Mouse (Mus musculus): ENCODE measurements around the gene Prpf6. TPM values are rescaled to one million over a fixed set of nuclear protein-coding genes. Genes with fewer than 3 reads are reported as not detected.

The Prpf6 gene
- total RNA-seq (2012; rRNA removed) = 48.1 and 52.7 TPM in 2 replicates
- total RNA-seq (2014; rRNA removed) = 28.3 and 28.8 TPM in 2 replicates
- polyA plus RNA-seq (2012; ENCODE audit: insufficient read length, low read depth) = 53.8 and 62.4 TPM in 2 replicates

DNA sequence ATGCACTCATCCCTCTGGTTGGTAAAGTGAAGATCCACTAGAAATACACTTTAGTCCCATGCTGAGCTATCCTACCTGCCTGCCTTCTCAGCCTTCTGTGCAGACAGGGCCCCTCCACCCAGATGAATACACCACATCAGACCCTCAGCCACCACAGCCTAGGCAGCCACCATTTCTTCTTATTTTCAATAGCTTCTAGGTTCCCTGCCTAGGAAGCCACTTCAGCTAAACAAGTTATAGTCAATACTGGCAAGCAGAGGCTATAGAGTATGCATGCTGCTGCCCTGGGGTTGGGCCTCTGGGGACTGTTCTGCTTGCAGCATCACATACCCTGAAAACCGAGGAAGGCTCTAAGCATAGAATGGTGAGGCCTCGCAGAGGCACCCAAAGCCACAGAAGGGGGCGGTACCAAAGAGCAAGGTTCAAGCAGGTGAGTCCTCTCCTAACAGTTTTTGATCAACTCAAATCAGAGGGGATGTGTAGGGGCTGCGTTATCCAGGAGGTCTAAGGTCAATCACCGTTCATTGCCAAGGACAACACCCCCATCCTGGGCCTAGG, at the start of gene Prpf6:
Prpf6 (plus strand) TSS at position 341 of the 558 bp plus-strand sequence.
- H3K36me3 ChIP-seq (replicated peaks in 1 of 2; ENCODE audit: control insufficient read depth in 1 of 2, insufficient read depth in 1 of 2, low read length in 1 of 2) = peaks cover 35 to 42% of the 10 kb centered on the region in 2 experiments
- in situ Hi-C loops (cut with MboI; ENCODE audit: low pct_ligation_motif_present, low pct_unique_long_range_greater_than_20kb, low sequenced_read_pairs) = no loop called here
- H3K79me2 ChIP-seq (replicated peaks; ENCODE audit: control insufficient read depth, extremely low read depth, insufficient read depth, poor library complexity, severe bottlenecking) = peaks cover 3% of the 10 kb centered on the region; the same call in 1 of the 2 replicates
- no peaks in the 10 kb centered on the region for H3K9me3 ChIP-seq (replicated peaks; ENCODE audit: low read length)
- dilution Hi-C loops (cut with MboI; ENCODE audit: extremely low pct_ligation_motif_present, extremely low pct_unique_long_range_greater_than_20kb, low sequenced_read_pairs) = no loop called here
- no peaks in the 10 kb centered on the region for H3K27me3 ChIP-seq (replicated peaks)
- H3K9ac ChIP-seq (ENCODE audit: insufficient read depth, low read depth) = peak within 1 kb of the TSS; percentile 83
- TF ChIP-seq CHD1 (IDR thresholded peaks at IDR 0.05; ENCODE audit: low read depth, low read length) (no peak), SIN3A (IDR thresholded peaks at IDR 0.05; ENCODE audit: low read length) (peak; percentile 3; the same call in 1 of the 2 replicates), ZKSCAN1 (IDR thresholded peaks at IDR 0.05; ENCODE audit: borderline replicate concordance, low read depth, low read length) (no peak), JUND (conservative IDR thresholded peaks at IDR 0.05; ENCODE audit: low read depth, low read length) (no peak), MXI1 (IDR thresholded peaks at IDR 0.05; ENCODE audit: low read depth, low read length) (0 out of 2 replicates have a peak, but pooled peaks have one; percentile 8)
- peak within 1 kb of the TSS; percentile 60 for H3K4me2 ChIP-seq (ENCODE audit: insufficient read depth, low read depth, poor library complexity, severe bottlenecking)
- peak; percentile 58 for DNase-seq (ENCODE audit: extremely low read depth)
- H3K4me1 ChIP-seq (ENCODE audit: control insufficient read depth in 1 of 2, insufficient read depth in 2 of 2) = peaks cover 7 to 21% of the 10 kb centered on the region in 2 experiments
- H3K27ac ChIP-seq (ENCODE audit: insufficient read depth, low read depth) = peak within 1 kb of the TSS; percentile 47
- H3K4me3 ChIP-seq (replicated peaks in 1 of 3; ENCODE audit: low read depth in 2 of 3, low read length in 2 of 3, poor library complexity in 1 of 3) = peak within 1 kb of the TSS; percentile 77 to 93 (median 88)

DNA sequence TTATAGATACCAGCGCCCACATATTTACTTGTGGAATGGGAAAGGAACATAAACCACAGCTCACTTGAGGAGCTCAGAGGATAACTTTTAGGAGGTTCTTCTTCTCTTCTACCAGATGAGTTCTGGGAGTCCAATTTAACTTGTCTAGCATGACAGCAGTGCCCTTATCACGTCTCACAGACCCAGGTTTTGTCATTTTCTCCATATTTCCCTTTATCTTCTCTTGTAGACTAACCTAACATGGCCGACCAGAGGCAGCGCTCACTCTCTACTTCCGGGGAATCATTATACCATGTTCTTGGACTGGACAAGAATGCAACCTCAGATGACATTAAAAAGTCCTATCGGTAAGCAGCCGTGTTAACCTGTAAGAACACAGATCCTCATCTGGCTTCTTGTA, 45.5 kb upstream of the Prpf6 start:
- Histone ChIP-seq H3K27ac (ENCODE audit: insufficient read depth, low read depth) (no peak overlapping the region), H3K9ac (ENCODE audit: insufficient read depth, low read depth) (no peak overlapping the region), H3K4me3 (replicated peaks in 1 of 3; ENCODE audit: low read depth in 2 of 3, low read length in 2 of 3, poor library complexity in 1 of 3) (no peak overlapping the region), H3K36me3 (replicated peaks in 1 of 2; ENCODE audit: control insufficient read depth in 1 of 2, insufficient read depth in 1 of 2, low read length in 1 of 2) (peaks cover 44 to 75% of the 10 kb centered on the region in 2 experiments), H3K27me3 (replicated peaks) (no peaks in the 10 kb centered on the region), H3K4me1 (ENCODE audit: control insufficient read depth in 1 of 2, insufficient read depth in 2 of 2) (peaks cover 4 to 34% of the 10 kb centered on the region in 2 experiments), H3K79me2 (replicated peaks; ENCODE audit: control insufficient read depth, extremely low read depth, insufficient read depth, poor library complexity, severe bottlenecking) (peaks cover 26% of the 10 kb centered on the region), H3K4me2 (ENCODE audit: insufficient read depth, low read depth, poor library complexity, severe bottlenecking) (no peak overlapping the region), H3K9me3 (replicated peaks; ENCODE audit: low read length) (no peaks in the 10 kb centered on the region)
- dilution Hi-C loops (cut with MboI; ENCODE audit: extremely low pct_ligation_motif_present, extremely low pct_unique_long_range_greater_than_20kb, low sequenced_read_pairs) (no loop called here), in situ Hi-C loops (cut with MboI; ENCODE audit: low pct_ligation_motif_present, low pct_unique_long_range_greater_than_20kb, low sequenced_read_pairs) (no loop called here)
- no peak for DNase-seq (ENCODE audit: extremely low read depth)
- TF ChIP-seq ZC3H11A (IDR thresholded peaks at IDR 0.05; ENCODE audit: low read depth, low read length) = no peak
- no peak for TF ChIP-seq ZNF384 (IDR thresholded peaks at IDR 0.05; ENCODE audit: low read depth, low read length)
- no peak for TF ChIP-seq E2F4 (IDR thresholded peaks at IDR 0.05; ENCODE audit: insufficient replicate concordance, low read depth, low read length)
- no peak for TF ChIP-seq CHD2 (IDR thresholded peaks at IDR 0.05; ENCODE audit: low read length)
- no peak for TF ChIP-seq RAD21 (IDR thresholded peaks at IDR 0.05; ENCODE audit: low read depth, low read length)
- no peak for TF ChIP-seq NRF1 (IDR thresholded peaks at IDR 0.05; ENCODE audit: low read depth, low read length)
- no peak for TF ChIP-seq EP300 (IDR thresholded peaks at IDR 0.05; ENCODE audit: low read length)
- no peak for TF ChIP-seq JUND (conservative IDR thresholded peaks at IDR 0.05; ENCODE audit: low read depth, low read length)
- TF ChIP-seq NELFE (IDR thresholded peaks at IDR 0.05; ENCODE audit: low read depth, low read length) = no peak
- no peak for TF ChIP-seq MYC (IDR thresholded peaks at IDR 0.05; ENCODE audit: low read depth, low read length)
- no peak for TF ChIP-seq USF1 (IDR thresholded peaks at IDR 0.05; ENCODE audit: low read depth, low read length)
- no peak for TF ChIP-seq CHD1 (IDR thresholded peaks at IDR 0.05; ENCODE audit: low read depth, low read length)
- TF ChIP-seq CTCF (conservative IDR thresholded peaks at IDR 0.05 in 1 of 2, IDR thresholded peaks at IDR 0.05 in 1 of 2; ENCODE audit: low read depth in 2 of 2, low read length in 2 of 2) = no peak
- TF ChIP-seq UBTF (IDR thresholded peaks at IDR 0.05; ENCODE audit: low read depth, low read length) = no peak
- no peak for TF ChIP-seq POLR2A (IDR thresholded peaks at IDR 0.05; ENCODE audit: low read depth, low read length)
- no peak for TF ChIP-seq SMC3 (IDR thresholded peaks at IDR 0.05; ENCODE audit: low read depth, low read length)
